Mouse (Mus musculus) MEL (cell line): ENCODE data around the gene Tmem151b. TPM values are rescaled to one million over a fixed set of nuclear protein-coding genes. Genes with fewer than 3 reads are reported as not detected.
A peak's percentile ranks its signal among the peaks of the same experiment; 100 is the strongest.

ENCODE experiments used
- DNase-seq: peaks from one replicate; pipeline ENCODE4 v3.0.0; 2011; ENCODE audit warnings: low read depth, low spot score
- H3K27ac ChIP-seq: 2 replicates; pipeline ENCODE4 v1.5.1; 2012; ENCODE audit warnings: low read depth, mild to moderate bottlenecking, control low read depth, low read length, moderate library complexity; ENCODE audit not compliant: control insufficient read depth
- H3K27me3 ChIP-seq, 2 experiments: fragments of 150-350 bp in 1 of 2; sonication (generic) in 1 of 2; 2 replicates each; pipeline ENCODE4 v1.6.1; 2012; ENCODE audit warnings: low read length in 2 of 2, mild to moderate bottlenecking in 2 of 2, improper control_type of control experiment in 1 of 2, moderate library complexity in 1 of 2; ENCODE audit not compliant: insufficient read depth in 2 of 2, control insufficient read depth in 1 of 2
- H3K36me3 ChIP-seq, 2 experiments: 2 replicates each; pipeline ENCODE4 v1.6.1; 2012 to 2014; ENCODE audit warnings: low read length in 2 of 2, improper control_type of control experiment in 1 of 2, inconsistent platforms in 1 of 2, mild to moderate bottlenecking in 1 of 2; ENCODE audit not compliant: insufficient read depth in 2 of 2, control insufficient read depth in 1 of 2
- H3K4me1 ChIP-seq, 2 experiments: fragments of 150-350 bp in 1 of 2; sonication (generic) in 1 of 2; 2 replicates each; pipeline ENCODE4 v1.6.1; 2012; ENCODE audit warnings: low read length in 2 of 2, improper control_type of control experiment in 1 of 2, mild to moderate bottlenecking in 1 of 2; ENCODE audit not compliant: insufficient read depth in 2 of 2, control insufficient read depth in 1 of 2
- H3K4me3 ChIP-seq, 2 experiments: fragments of 150-350 bp in 1 of 2; sonication (generic) in 1 of 2; 2 replicates each; pipeline ENCODE4 v1.5.1; 2012; ENCODE audit warnings: low read depth in 2 of 2, low read length in 2 of 2, mild to moderate bottlenecking in 2 of 2, moderate library complexity in 2 of 2, control low read depth in 1 of 2, improper control_type of control experiment in 1 of 2; ENCODE audit not compliant: control insufficient read depth in 1 of 2, insufficient read depth in 1 of 2
- H3K79me2 ChIP-seq: 2 replicates; pipeline ENCODE4 v1.6.1; 2012; ENCODE audit warnings: mild to moderate bottlenecking, low read length, moderate library complexity; ENCODE audit not compliant: control insufficient read depth, poor library complexity, insufficient read depth
- H3K9ac ChIP-seq: 2 replicates; pipeline ENCODE4 v1.6.1; 2012; ENCODE audit warnings: low read depth, mild to moderate bottlenecking, control low read depth, low read length, moderate library complexity; ENCODE audit not compliant: control insufficient read depth, poor library complexity, severe bottlenecking
- H3K9me3 ChIP-seq: fragments of 150-350 bp; sonication (generic); replicated peaks from 2 replicates; pipeline ENCODE4 v1.6.1; 2012; ENCODE audit warnings: mild to moderate bottlenecking, low read length, improper control_type of control experiment, moderate library complexity; ENCODE audit not compliant: insufficient read depth
- BHLHE40 ChIP-seq: IDR thresholded peaks from 2 replicates; pipeline ENCODE4 v1.6.1; 2012; ENCODE audit warnings: low read depth, mild to moderate bottlenecking, inconsistent platforms, low read length, improper control_type of control experiment, borderline replicate concordance
- CHD2 ChIP-seq: IDR thresholded peaks from 2 replicates; pipeline ENCODE4 v1.6.1; 2011; ENCODE audit warnings: low read length, improper control_type of control experiment
- CTCF ChIP-seq, 3 experiments: IDR thresholded peaks in 2 of 3; conservative IDR thresholded peaks in 1 of 3; 2 replicates each; pipeline ENCODE4 v1.5.1; 2011 to 2012; ENCODE audit warnings: low read length in 3 of 3, low read depth in 2 of 3, mild to moderate bottlenecking in 2 of 3, improper control_type of control experiment in 1 of 3, inconsistent platforms in 1 of 3, mixed read lengths in 1 of 3, moderate library complexity in 1 of 3; ENCODE audit not compliant: control insufficient read depth in 1 of 3, insufficient read depth in 1 of 3, poor library complexity in 1 of 3, severe bottlenecking in 1 of 3
- E2F4 ChIP-seq: IDR thresholded peaks from 2 replicates; pipeline ENCODE4 v1.6.1; 2011; ENCODE audit warnings: low read depth, low read length, improper control_type of control experiment, borderline replicate concordance
- ELF1 ChIP-seq: IDR thresholded peaks from 2 replicates; pipeline ENCODE4 v1.6.1; 2014; ENCODE audit warnings: low read depth, mild to moderate bottlenecking, inconsistent platforms, low read length, improper control_type of control experiment, moderate library complexity
- EP300 ChIP-seq, 2 experiments: IDR thresholded peaks; 2 replicates each; pipeline ENCODE4 v1.6.1; 2011; ENCODE audit warnings: improper control_type of control experiment in 2 of 2, low read length in 2 of 2, low read depth in 1 of 2, mild to moderate bottlenecking in 1 of 2
- ETS1 ChIP-seq: IDR thresholded peaks from 2 replicates; pipeline ENCODE4 v1.6.1; 2012; ENCODE audit warnings: low read depth, mild to moderate bottlenecking, inconsistent platforms, low read length, improper control_type of control experiment, moderate library complexity
- GABPA ChIP-seq: IDR thresholded peaks from 2 replicates; pipeline ENCODE4 v1.6.1; 2012; ENCODE audit warnings: low read depth, mild to moderate bottlenecking, inconsistent platforms, low read length, improper control_type of control experiment, moderate library complexity
- GATA1 ChIP-seq: IDR thresholded peaks from 2 replicates; pipeline ENCODE4 v1.6.1; 2011; ENCODE audit warnings: low read depth, low read length, improper control_type of control experiment
- HCFC1 ChIP-seq: IDR thresholded peaks from 2 replicates; pipeline ENCODE4 v1.6.1; 2012; ENCODE audit warnings: low read depth, mild to moderate bottlenecking, inconsistent platforms, low read length, improper control_type of control experiment, moderate library complexity
- MAFK ChIP-seq: IDR thresholded peaks from 2 replicates; pipeline ENCODE4 v1.6.1; 2011; ENCODE audit warnings: low read depth, mild to moderate bottlenecking, low read length, improper control_type of control experiment, borderline replicate concordance
- MAZ ChIP-seq: IDR thresholded peaks from 2 replicates; pipeline ENCODE4 v1.6.1; 2012; ENCODE audit warnings: low read depth, mild to moderate bottlenecking, inconsistent platforms, low read length, improper control_type of control experiment
- MXI1 ChIP-seq: IDR thresholded peaks from 2 replicates; pipeline ENCODE4 v1.6.1; 2011; ENCODE audit warnings: mild to moderate bottlenecking, low read depth, low read length, improper control_type of control experiment
- MYC ChIP-seq: IDR thresholded peaks from 2 replicates; pipeline ENCODE4 v1.6.1; 2011; ENCODE audit warnings: low read depth, mild to moderate bottlenecking, low read length, improper control_type of control experiment, moderate library complexity
- NELFE ChIP-seq: IDR thresholded peaks from 2 replicates; pipeline ENCODE4 v1.6.1; 2011; ENCODE audit warnings: low read depth, low read length, improper control_type of control experiment
- NRF1 ChIP-seq: IDR thresholded peaks from 2 replicates; pipeline ENCODE4 v1.6.1; 2014; ENCODE audit warnings: low read depth, mild to moderate bottlenecking, inconsistent platforms, low read length, improper control_type of control experiment, moderate library complexity; ENCODE audit not compliant: poor library complexity, insufficient read depth, severe bottlenecking
- POLR2A ChIP-seq, 2 experiments: IDR thresholded peaks; 2 replicates each; pipeline ENCODE4 v1.6.1; 2011 to 2012; ENCODE audit warnings: low read length in 2 of 2, mild to moderate bottlenecking in 2 of 2, control low read depth in 1 of 2, improper control_type of control experiment in 1 of 2, low read depth in 1 of 2, moderate library complexity in 1 of 2; ENCODE audit not compliant: control insufficient read depth in 1 of 2, insufficient read depth in 1 of 2, poor library complexity in 1 of 2
- POLR2AphosphoS2 ChIP-seq: IDR thresholded peaks from 2 replicates; pipeline ENCODE4 v1.6.1; 2011; ENCODE audit warnings: low read length, improper control_type of control experiment
- POLR2AphosphoS5 ChIP-seq: IDR thresholded peaks from 2 replicates; pipeline ENCODE4 v1.6.1; 2012; ENCODE audit warnings: low read depth, borderline replicate concordance, mild to moderate bottlenecking, inconsistent platforms, low read length, moderate library complexity, mixed read lengths
- RAD21 ChIP-seq: IDR thresholded peaks from 2 replicates; pipeline ENCODE4 v1.6.1; 2011; ENCODE audit warnings: mild to moderate bottlenecking, low read depth, low read length, improper control_type of control experiment
- SMC3 ChIP-seq: IDR thresholded peaks from 2 replicates; pipeline ENCODE4 v1.6.1; 2011; ENCODE audit warnings: low read depth, low read length, improper control_type of control experiment
- TAL1 ChIP-seq: IDR thresholded peaks from 2 replicates; pipeline ENCODE4 v1.6.1; 2012; ENCODE audit warnings: mild to moderate bottlenecking, inconsistent platforms, low read length, moderate library complexity, mixed read lengths
- TCF12 ChIP-seq: IDR thresholded peaks from 2 replicates; pipeline ENCODE4 v1.6.1; 2014; ENCODE audit warnings: low read depth, mild to moderate bottlenecking, inconsistent platforms, low read length, improper control_type of control experiment, moderate library complexity
- UBTF ChIP-seq: IDR thresholded peaks from 2 replicates; pipeline ENCODE4 v1.6.1; 2012; ENCODE audit warnings: low read depth, mild to moderate bottlenecking, inconsistent platforms, low read length, improper control_type of control experiment, moderate library complexity, borderline replicate concordance; ENCODE audit not compliant: insufficient read depth
- USF1 ChIP-seq: IDR thresholded peaks from 2 replicates; pipeline ENCODE4 v1.6.1; 2014; ENCODE audit warnings: low read depth, mild to moderate bottlenecking, inconsistent platforms, low read length, improper control_type of control experiment, moderate library complexity
- USF2 ChIP-seq, 2 experiments: IDR thresholded peaks; 2 replicates each; pipeline ENCODE4 v1.6.1; 2011 to 2012; ENCODE audit warnings: improper control_type of control experiment in 2 of 2, low read length in 2 of 2, borderline replicate concordance in 1 of 2, inconsistent platforms in 1 of 2, low read depth in 1 of 2, mild to moderate bottlenecking in 1 of 2; ENCODE audit not compliant: insufficient read depth in 1 of 2
- ZC3H11A ChIP-seq: IDR thresholded peaks from 2 replicates; pipeline ENCODE4 v1.6.1; 2012; ENCODE audit warnings: low read depth, mild to moderate bottlenecking, inconsistent platforms, low read length, improper control_type of control experiment
- ZKSCAN1 ChIP-seq: IDR thresholded peaks from 2 replicates; pipeline ENCODE4 v1.6.1; 2012; ENCODE audit warnings: low read depth, mild to moderate bottlenecking, inconsistent platforms, low read length, improper control_type of control experiment, moderate library complexity
- ZMIZ1 ChIP-seq: IDR thresholded peaks from 2 replicates; pipeline ENCODE4 v1.6.1; 2012; ENCODE audit warnings: low read depth, mild to moderate bottlenecking, inconsistent platforms, low read length, improper control_type of control experiment, moderate library complexity
- ZNF384 ChIP-seq: IDR thresholded peaks from 2 replicates; pipeline ENCODE4 v1.6.1; 2012; ENCODE audit warnings: low read depth, mild to moderate bottlenecking, inconsistent platforms, low read length, improper control_type of control experiment
- polyA plus RNA-seq, 2 experiments: library from polyadenylated mRNA; stranded (reverse) in 1 of 2; unstranded in 1 of 2; fragments of >175 nt in 1 of 2; fragments of >200 nt in 1 of 2; gene quantifications; 2 replicates each; pipeline versions ENCODE4 v1.2.1 to v1.2.4; 2012; ENCODE audit warnings: low replicate concordance in 2 of 2, low read depth in 1 of 2; ENCODE audit not compliant: insufficient read length in 2 of 2, insufficient read depth in 1 of 2, missing spikeins in 1 of 2
- total RNA-seq: library from RNA; depleted of rRNA; stranded (reverse); fragments of 300-350 nt; gene quantifications from 2 replicates; pipeline ENCODE4 v1.2.3, GENCODE M21; 2012

Gene Tmem151b
- total and polyA plus RNA-seq, 3 experiments: 0.15 to 1.1 TPM; not detected in 1

DNA sequence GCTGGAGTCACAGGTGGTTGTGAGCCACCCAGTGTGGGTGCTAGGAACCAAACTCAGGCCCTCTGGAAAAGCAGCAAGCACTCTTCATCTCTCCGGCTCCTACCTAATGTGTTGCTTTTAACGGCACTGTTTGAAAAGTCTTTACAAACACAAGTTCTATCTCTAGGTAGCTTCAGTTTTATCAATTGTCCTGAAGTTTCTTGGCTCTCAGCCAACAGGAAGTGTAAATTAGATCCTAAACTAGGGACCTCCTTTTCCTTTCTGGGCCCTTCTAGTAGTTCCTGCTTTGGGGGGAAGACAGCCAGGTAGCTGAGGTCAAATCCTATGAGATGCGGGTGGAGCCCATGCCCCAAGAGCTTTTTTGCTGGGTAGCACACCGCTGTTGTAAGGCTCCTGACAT, 38.6 kb downstream of the Tmem151b start:
- TF ChIP-seq HCFC1 (peak; percentile 59; the same call in 1 of the 2 replicates), EP300 (IDR thresholded peaks at IDR 0.05; ENCODE audit: low read depth in 1 of 2, low read length in 2 of 2) (0 out of 4 replicates have a peak, but pooled peaks of 1 of the 2 experiments have one; percentile 24), ELF1 (peak; percentile 43; the same call in 1 of the 2 replicates), POLR2AphosphoS5 (no peak), GATA1 (peak; percentile 63)

DNA sequence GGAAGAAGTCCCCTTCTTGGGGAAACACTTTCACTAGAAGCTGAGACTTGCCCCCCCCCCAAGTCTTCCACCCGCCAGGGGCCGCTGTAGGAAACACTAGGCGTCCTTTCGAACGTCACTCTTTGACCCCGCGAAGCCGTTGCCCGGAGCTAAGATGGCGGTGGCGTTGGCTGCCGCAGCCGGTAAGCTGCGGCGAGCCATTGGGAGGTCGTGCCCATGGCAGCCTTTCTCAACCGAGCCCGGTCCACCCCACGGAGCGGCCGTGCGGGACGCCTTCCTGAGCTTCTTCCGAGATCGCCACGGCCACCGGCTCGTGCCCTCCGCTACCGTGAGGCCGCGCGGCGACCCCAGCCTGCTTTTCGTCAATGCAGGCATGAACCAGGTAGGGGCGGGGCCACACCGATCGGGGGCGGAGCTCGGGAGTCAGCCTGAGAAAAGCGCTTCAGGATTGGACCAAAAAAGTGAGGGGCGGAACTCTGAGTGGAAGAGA, 42.7 kb downstream of the Tmem151b start, which contains the start of gene Aars2:
Gene Aars2, plus strand, starts transcription at position 142 of the 490 bp plus-strand sequence.
- H3K9me3 ChIP-seq: no peaks in the 10 kb centered on the region
- no peaks in the 10 kb centered on the region; the same call in 1 of the 2 replicates for H3K79me2 ChIP-seq
- H3K27ac ChIP-seq: peak within 1 kb of the TSS; percentile 77
- H3K4me1 ChIP-seq: peaks cover 14 to 40% of the 10 kb centered on the region in 2 experiments
- DNase-seq: peak; percentile 97
- H3K36me3 ChIP-seq: peaks cover 0 to 21% of the 10 kb centered on the region in 2 experiments; a peak in 2 of 4 replicates
- no peaks in the 10 kb centered on the region for H3K27me3 ChIP-seq
- peak within 1 kb of the TSS; percentile 92 for H3K9ac ChIP-seq
- peak within 1 kb of the TSS; percentile 79 to 90 for H3K4me3 ChIP-seq
- no peak for TF ChIP-seq MAFK
- no peak for TF ChIP-seq TAL1
- peak; percentile 73; the same call in 1 of the 2 replicates for TF ChIP-seq TCF12
- no peak for TF ChIP-seq POLR2AphosphoS5
- peak; percentile 87 to 96 for TF ChIP-seq POLR2A (IDR thresholded peaks at IDR 0.05; ENCODE audit: control insufficient read depth in 1 of 2, insufficient read depth in 1 of 2, low read depth in 1 of 2, low read length in 2 of 2, poor library complexity in 1 of 2)
- peak; percentile 53; the same call in 1 of the 2 replicates for TF ChIP-seq MXI1
- no peak for TF ChIP-seq ZKSCAN1
- 0 out of 2 replicates have a peak, but pooled peaks have one; percentile 43 for TF ChIP-seq POLR2AphosphoS2
- TF ChIP-seq USF1: no peak
- TF ChIP-seq RAD21: no peak
- no peak for TF ChIP-seq ZMIZ1
- peak; percentile 95 for TF ChIP-seq MAZ
- TF ChIP-seq NRF1: no peak
- TF ChIP-seq SMC3: no peak
- no peak for TF ChIP-seq ZC3H11A
- no peak for TF ChIP-seq E2F4
- TF ChIP-seq BHLHE40: no peak
- no peak for TF ChIP-seq GATA1
- TF ChIP-seq CHD2: no peak
- TF ChIP-seq ETS1: no peak; the same call in 1 of the 2 replicates
- TF ChIP-seq ELF1: peak; percentile 65
- TF ChIP-seq MYC: no peak
- no peak for TF ChIP-seq USF2 (IDR thresholded peaks at IDR 0.05; ENCODE audit: borderline replicate concordance in 1 of 2, insufficient read depth in 1 of 2, low read depth in 1 of 2, low read length in 2 of 2)
- TF ChIP-seq ZNF384: no peak
- TF ChIP-seq UBTF: no peak
- TF ChIP-seq GABPA: peak; percentile 89; the same call in 1 of the 2 replicates
- peak; percentile 56 to 98 (median 88); a peak in 5 of 6 replicates for TF ChIP-seq CTCF (IDR thresholded peaks at IDR 0.05 in 2 of 3, conservative IDR thresholded peaks at IDR 0.05 in 1 of 3; ENCODE audit: control insufficient read depth in 1 of 3, insufficient read depth in 1 of 3, low read depth in 2 of 3, low read length in 3 of 3, poor library complexity in 1 of 3, severe bottlenecking in 1 of 3)
- peak; percentile 81 for TF ChIP-seq NELFE

More for the DNA sequence above, 38.6 kb downstream of the Tmem151b start:
- no peaks in the 10 kb centered on the region; the same call in 1 of the 2 replicates for H3K79me2 ChIP-seq
- peak; percentile 79 for DNase-seq
- no peak overlapping the region for H3K9ac ChIP-seq
- peaks cover 7 to 18% of the 10 kb centered on the region in 2 experiments for H3K4me1 ChIP-seq
- H3K27me3 ChIP-seq: no peaks in the 10 kb centered on the region
- no peaks in the 10 kb centered on the region for H3K9me3 ChIP-seq
- no peak overlapping the region for H3K4me3 ChIP-seq
- H3K36me3 ChIP-seq: peaks cover 0 to 16% of the 10 kb centered on the region in 2 experiments; a peak in 3 of 4 replicates
- peak overlapping the region; percentile 49 for H3K27ac ChIP-seq
